15 mouse cellular contexts compared by ENCODE assay signal in the genomic region with DNA sequence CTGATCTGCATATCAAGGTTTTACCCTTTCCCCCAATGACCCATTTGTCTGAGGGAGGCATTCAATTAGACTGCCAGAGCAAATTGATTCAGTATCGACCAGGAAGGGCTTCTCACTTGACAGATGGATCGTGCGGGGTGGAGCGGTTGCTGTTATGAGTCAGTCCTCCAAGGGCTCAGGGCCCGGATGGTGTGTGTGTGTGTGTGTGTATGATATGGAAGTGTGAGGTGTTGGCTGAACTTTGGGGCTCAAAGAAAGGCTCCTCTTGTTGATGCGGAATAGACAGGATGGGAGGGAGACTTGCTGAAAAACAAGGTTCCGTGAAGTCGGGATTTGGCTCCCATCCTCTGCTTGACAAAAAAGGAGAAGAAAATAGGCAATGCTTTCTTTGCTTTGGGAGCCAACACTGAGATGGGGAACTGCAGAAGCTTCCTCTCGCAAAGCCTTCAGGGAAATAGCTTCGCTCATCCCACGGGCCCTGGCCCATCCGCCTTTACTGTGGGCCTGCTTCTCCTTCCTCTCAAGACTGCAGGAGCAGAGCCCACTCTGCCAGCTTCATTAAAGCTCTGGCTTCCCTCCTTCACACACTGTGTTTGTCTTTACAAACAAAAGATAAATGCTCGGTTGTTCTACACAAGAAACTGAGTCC. TPM values are rescaled to one million over a fixed set of nuclear protein-coding genes. Genes with fewer than 3 reads are reported as not detected.
DNase-seq lines count a peak whose midpoint lies in the region; ATAC-seq lines count a peak whose summit lies in the region.
"Had no signal": no experiment of that assay in that cellular context is flagged by ENCODE, and none has a peak within 500 bp of the region (broad histone marks: within the 10 kb centered on the region; RNA-seq: fewer than 3 reads in every experiment).

No protein-coding gene starts in this region.

- no peak overlapping the region for H3K4me3 ChIP-seq in forebrain, embryonic 16.5 days (replicated peaks; ENCODE audit: low read length)
- H3K4me3 ChIP-seq: erythroblast, embryonic 14.5 days; heart, embryonic 13.5 days; liver, embryonic 15.5 days had no signal

- no peak overlapping the region for H3K4me2 ChIP-seq in forebrain, embryonic 16.5 days (ENCODE audit: low read length)
- H3K4me2 ChIP-seq: heart, embryonic 13.5 days; liver, embryonic 15.5 days had no signal

- H3K27me3 ChIP-seq in forebrain, embryonic 16.5 days (replicated peaks; ENCODE audit: control insufficient read depth, insufficient read depth, low read length), result no peaks in the 10 kb centered on the region
- H3K27me3 ChIP-seq: heart, embryonic 13.5 days; liver, embryonic 15.5 days had no signal

- WGBS in forebrain, embryonic 16.5 days, result 52% methylated on average over 13 of the region's 13 CpGs

- no peaks in the 10 kb centered on the region for H3K36me3 ChIP-seq in forebrain, embryonic 16.5 days (ENCODE audit: control insufficient read depth, insufficient read depth)
- H3K36me3 ChIP-seq: heart, embryonic 13.5 days; liver, embryonic 15.5 days had no signal

- no peak overlapping the region for H3K9ac ChIP-seq in forebrain, embryonic 16.5 days (replicated peaks; ENCODE audit: low read depth, low read length)
- H3K9ac ChIP-seq: heart, embryonic 13.5 days; liver, embryonic 15.5 days had no signal

- H3K9me3 ChIP-seq in forebrain, embryonic 16.5 days (ENCODE audit: control insufficient read depth, low read length), result no peaks in the 10 kb centered on the region
- H3K9me3 ChIP-seq: heart, embryonic 13.5 days; liver, embryonic 15.5 days had no signal

- intact Hi-C loops in left cerebral cortex, postnatal 25 days (cut with DNase I), result no loop called here

- H3K27ac ChIP-seq in forebrain, embryonic 16.5 days (ENCODE audit: low read length), result peak overlapping the region; percentile 58
- H3K27ac ChIP-seq: heart, embryonic 13.5 days; liver, embryonic 15.5 days had no signal

- peak; percentile 34 for DNase-seq in embryo, embryonic 10.5 days (ENCODE audit: low spot score)
- DNase-seq in embryo, embryonic 9.5 days (ENCODE audit: extremely low spot score), result no peak
- peak; percentile 33 for DNase-seq in layer of hippocampus, adult 11-12 months (ENCODE audit: low spot score)
- DNase-seq in layer of hippocampus, adult 9-10 months (ENCODE audit: low spot score), result no peak
- DNase-seq in left cerebral cortex, postnatal 25 days (ENCODE audit: low spot score in 2 of 2), result peak; percentile 22 to 64
- no peak for DNase-seq in adipocyte (ENCODE audit: low spot score)
- no peak for DNase-seq in kidney, adult 8-10 months
- DNase-seq: gastrocnemius, postnatal 14 days; lung, postnatal 36 days; thymus, adult 2 months had no signal

- ATAC-seq in forebrain, embryonic 16.5 days, result peak; percentile 58; the same call in 1 of the 2 replicates
- ATAC-seq: Patski had no signal

- H3K4me1 ChIP-seq in forebrain, embryonic 16.5 days (replicated peaks; ENCODE audit: control insufficient read depth, insufficient read depth, low read length), result peaks cover 9% of the 10 kb centered on the region
- H3K4me1 ChIP-seq: liver, embryonic 15.5 days had no signal

RNA-seq across cellular contexts. Expression of gene Rasgef1b, which starts 34.0 kb away (rescaled TPM):
- polyA plus RNA-seq in forebrain, embryonic 16.5 days (2015; fragmentation: Nextera tagmentation; extraction: Ambion mirVana), result 107 and 121 TPM in 2 replicates
- 10 to 100 TPM; 73.1 to 92.6 TPM for total RNA-seq in left cerebral cortex, postnatal 25 days (2021)

Comparison
In these comparisons a context has a peak if more than half of its experiments do, and no peak if none do; other contexts are left out.
1. DNase-seq: peak in embryo, embryonic 10.5 days (single experiment), layer of hippocampus, adult 11-12 months (single experiment) and left cerebral cortex, postnatal 25 days (2 of 2); none in embryo, embryonic 9.5 days (single experiment), layer of hippocampus, adult 9-10 months (single experiment), adipocyte (single experiment) and kidney, adult 8-10 months (0 of 2).